Mouse (Mus musculus) adrenal gland, postnatal 0 days (tissue): ENCODE measurements around the gene Vps33a. TPM values are rescaled to one million over a fixed set of nuclear protein-coding genes. Genes with fewer than 3 reads are reported as not detected.

ENCODE experiments used
- microRNA-seq: library from miRNA; unstranded; fragments of <30 nt; microRNA quantifications from one replicate; pipeline ENCODE4, GENCODE M21; 2016; ENCODE audit warnings: borderline replicate concordance; ENCODE audit not compliant: insufficient number of aligned reads
- polyA plus RNA-seq: library from polyadenylated mRNA; unstranded; fragments of >200 nt; fragmentation: Nextera tagmentation; extraction: Ambion mirVana; gene quantifications from 2 replicates; pipeline ENCODE4 v1.2.1, GENCODE M21; 2015

Vps33a gene
- polyA plus RNA-seq: 17.9 and 24.9 TPM in 2 replicates

DNA sequence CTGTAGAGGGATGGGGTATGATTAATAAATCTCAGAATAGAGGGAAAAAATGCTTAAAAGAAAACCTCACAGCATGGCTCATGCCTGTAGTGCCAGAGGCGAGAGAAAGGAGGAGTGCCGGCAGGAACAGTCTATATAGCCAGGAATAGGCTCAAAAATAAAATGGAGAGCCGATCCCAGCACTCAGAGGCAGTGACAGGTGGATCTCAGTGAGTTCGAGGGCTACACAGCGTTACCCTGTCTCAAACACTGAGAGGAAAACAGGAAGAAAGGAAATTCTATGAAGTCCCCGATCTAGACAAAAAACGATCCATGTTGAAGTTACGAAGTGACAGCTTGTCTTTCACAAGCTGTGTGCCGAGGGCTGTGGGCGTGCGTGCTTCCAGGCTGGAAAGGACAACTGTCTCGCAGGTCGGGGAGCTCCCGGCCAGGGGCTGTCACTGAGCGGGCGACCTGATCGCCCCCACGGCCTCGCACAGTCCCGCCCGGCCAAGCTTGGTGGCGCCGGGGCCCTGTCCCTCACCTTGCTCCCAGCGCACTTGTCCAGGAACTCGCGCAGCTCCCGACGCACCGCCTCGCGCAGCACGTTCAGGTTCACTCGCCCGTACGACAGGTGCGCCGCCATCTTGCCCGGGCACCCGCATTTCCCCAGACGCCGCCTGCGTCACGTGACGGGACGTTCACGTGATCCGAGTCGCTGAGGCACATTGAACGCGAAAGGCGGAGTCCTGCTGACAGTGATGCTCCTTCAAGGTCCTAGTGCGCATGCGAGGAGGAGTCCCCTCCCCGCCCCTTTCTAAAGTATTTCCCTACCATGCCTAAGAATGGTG, at the start of gene Vps33a:
TSS of gene Vps33a (minus strand) at position 682 of the 830 bp plus-strand sequence.

GRCm38 (mm10) chr5:123525281-123525680, 47.6 kb downstream of the Vps33a start, which contains the start of gene Gm49027:
Gm49027 (minus strand) TSS chr5:123525488.

DNA sequence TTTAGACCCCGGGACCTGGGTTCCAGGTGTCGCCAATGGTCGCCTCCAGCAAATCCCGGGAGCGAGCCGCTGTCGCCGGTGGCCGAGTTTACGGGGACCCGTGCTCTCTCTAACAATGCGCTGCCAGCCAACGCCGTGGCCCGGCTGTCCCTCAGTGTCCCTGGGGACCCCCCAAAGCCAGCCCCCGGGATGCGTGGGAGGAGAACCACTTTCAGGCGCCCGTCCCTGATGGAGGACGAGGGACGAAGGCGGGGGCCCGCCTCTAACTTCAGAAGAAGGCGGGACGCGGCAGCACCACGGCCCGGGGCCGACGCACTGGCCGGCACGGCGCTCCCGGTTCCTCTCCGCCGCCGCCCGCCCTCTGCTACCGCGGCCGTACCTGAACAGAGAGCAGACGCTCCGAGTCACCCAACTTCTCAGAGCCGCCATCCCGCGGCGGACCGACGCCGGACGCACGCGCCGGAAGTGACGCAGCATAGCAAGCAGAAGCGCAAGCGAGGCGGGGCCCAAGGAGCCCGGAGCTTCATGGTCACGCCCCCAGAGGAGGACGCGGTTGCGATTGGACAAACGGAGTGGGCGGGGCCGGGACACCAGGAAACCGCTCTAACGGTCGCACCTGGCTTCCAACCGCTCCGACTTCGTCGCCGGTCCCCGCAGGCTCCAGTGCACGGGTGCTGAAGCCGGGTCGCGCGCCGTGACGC, 49.0 kb downstream of the Vps33a start, which contains the start of gene Diablo:
TSS of gene Diablo (minus strand) at position 485 of the 701 bp plus-strand sequence.

GRCm38 (mm10) chr5:123510160-123510559, 62.7 kb downstream of the Vps33a start, which contains the start of gene B3gnt4:
B3gnt4 (plus strand) TSS chr5:123510460.

GRCm38 (mm10) chr5:123489112-123489785, 83.6 kb downstream of the Vps33a start, which contains the start of the genes Lrrc43 and Il31:
Lrrc43 (plus strand) TSS chr5:123489305.
Il31 (minus strand) TSS chr5:123489489.

Small RNA genes within 50 kb of the gene (microRNA-seq; reads per million reads assigned to microRNA genes)
- not detected for gene Mir7647

Other genes starting within 250 kb of the Vps33a start
- gene Bcl7a, start 229.2 kb downstream of the Vps33a start, polyA plus RNA-seq: 7.2 and 10.5 TPM in 2 replicates
- 15.0 and 17.3 TPM in 2 replicates for gene Mlxip, start 178.2 kb downstream of the Vps33a start, polyA plus RNA-seq
- not detected in 2 replicates for gene Lrrc43, start 83.7 kb downstream of the Vps33a start, polyA plus RNA-seq
- gene Il31, start 83.5 kb downstream of the Vps33a start, polyA plus RNA-seq: not detected in 2 replicates
- gene B3gnt4, start 62.6 kb downstream of the Vps33a start, polyA plus RNA-seq: 0.46 and 0.82 TPM in 2 replicates
- 175 and 200 TPM in 2 replicates for gene Diablo, start 48.9 kb downstream of the Vps33a start, polyA plus RNA-seq
- 20.0 and 48.6 TPM in 2 replicates for gene Gm49027, start 47.5 kb downstream of the Vps33a start, polyA plus RNA-seq
- gene Clip1, start 111.6 kb upstream of the Vps33a start, polyA plus RNA-seq: 24.4 and 37.5 TPM in 2 replicates
- gene Zcchc8, start 148.1 kb upstream of the Vps33a start, polyA plus RNA-seq: 27.6 and 38.0 TPM in 2 replicates
- gene Rsrc2, start 176.4 kb upstream of the Vps33a start, polyA plus RNA-seq: 120 and 122 TPM in 2 replicates
- gene Kntc1, start 176.7 kb upstream of the Vps33a start, polyA plus RNA-seq: 4.3 and 7.0 TPM in 2 replicates